Mouse (Mus musculus): ENCODE measurements around the gene Lrriq4. TPM values are rescaled to one million over a fixed set of nuclear protein-coding genes. Genes with fewer than 3 reads are reported as not detected.
"Not testable (repeated sequence)": the region's sequence is repeated elsewhere in the genome, so short reads cannot be mapped to it uniquely, and the experiment has no call there.

Gene Lrriq4
- polyA plus RNA-seq, 1 experiment = 45.3 TPM

DNA sequence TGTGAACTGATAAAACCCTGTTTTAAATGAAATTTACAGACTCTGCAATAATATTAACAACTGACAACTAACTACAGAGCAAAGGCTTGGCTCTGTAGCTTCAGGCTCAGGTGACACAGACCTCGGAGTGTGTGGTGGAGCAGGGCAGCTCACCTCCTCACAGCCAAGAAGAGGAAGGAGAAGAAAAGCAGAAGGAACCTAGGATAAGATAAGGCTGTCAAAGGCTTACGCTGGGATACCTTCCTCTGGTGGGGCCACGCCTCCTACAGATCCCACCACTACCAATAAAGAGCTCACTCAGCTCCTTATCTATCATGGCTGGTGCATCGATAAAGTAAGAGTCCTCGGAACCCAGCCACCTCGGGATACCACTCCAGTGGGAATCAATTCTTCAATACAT lies 38.9 kb downstream of the Lrriq4 start:
- Histone ChIP-seq H3K36me3 (ENCODE audit: control insufficient read depth, insufficient read depth, low read length) (no peaks in the 10 kb centered on the region), H3K27ac (ENCODE audit: control insufficient read depth, insufficient read depth, low read depth, low read length) (no peak overlapping the region), H3K4me1 (ENCODE audit: control insufficient read depth, insufficient read depth, low read length) (no peaks in the 10 kb centered on the region), H3K4me3 (ENCODE audit: control insufficient read depth, low read depth, low read length) (no peak overlapping the region), H3K27me3 (ENCODE audit: control insufficient read depth, insufficient read depth, low read length) (no peaks in the 10 kb centered on the region)
- no peak for TF ChIP-seq CTCF (IDR thresholded peaks at IDR 0.05; ENCODE audit: control insufficient read depth, insufficient read depth, insufficient replicate concordance, low read depth, low read length)
- TF ChIP-seq POLR2A (IDR thresholded peaks at IDR 0.05; ENCODE audit: control insufficient read depth, low read depth, low read length) = no peak

DNA sequence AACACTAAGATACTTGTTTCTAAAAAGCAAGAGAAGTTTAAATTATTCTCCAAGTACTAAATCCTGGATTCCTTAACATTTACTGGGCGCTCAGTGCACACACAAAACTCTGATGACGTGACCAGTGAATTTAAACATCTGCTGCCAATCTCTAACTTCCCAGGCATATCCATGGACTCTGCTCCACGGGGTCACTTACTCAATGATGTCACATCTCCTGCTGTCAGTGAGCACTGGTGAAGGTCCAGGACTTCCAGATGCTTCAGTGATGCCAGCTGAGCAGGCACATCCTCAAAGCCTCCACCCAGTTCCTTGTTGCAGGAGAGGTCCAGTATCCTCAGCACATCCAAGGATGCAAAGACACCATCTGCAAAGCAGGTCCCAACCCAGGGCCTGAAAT lies 42.9 kb downstream of the Lrriq4 start:
- Histone ChIP-seq H3K4me1 (ENCODE audit: control insufficient read depth, insufficient read depth, low read length) (no peaks in the 10 kb centered on the region), H3K27ac (ENCODE audit: control insufficient read depth, insufficient read depth, low read depth, low read length) (no peak overlapping the region), H3K27me3 (ENCODE audit: control insufficient read depth, insufficient read depth, low read length) (no peaks in the 10 kb centered on the region), H3K4me3 (ENCODE audit: control insufficient read depth, low read depth, low read length) (no peak overlapping the region), H3K36me3 (ENCODE audit: control insufficient read depth, insufficient read depth, low read length) (no peaks in the 10 kb centered on the region)
- TF ChIP-seq CTCF (IDR thresholded peaks at IDR 0.05; ENCODE audit: control insufficient read depth, insufficient read depth, insufficient replicate concordance, low read depth, low read length) = no peak
- no peak for TF ChIP-seq POLR2A (IDR thresholded peaks at IDR 0.05; ENCODE audit: control insufficient read depth, low read depth, low read length)

DNA sequence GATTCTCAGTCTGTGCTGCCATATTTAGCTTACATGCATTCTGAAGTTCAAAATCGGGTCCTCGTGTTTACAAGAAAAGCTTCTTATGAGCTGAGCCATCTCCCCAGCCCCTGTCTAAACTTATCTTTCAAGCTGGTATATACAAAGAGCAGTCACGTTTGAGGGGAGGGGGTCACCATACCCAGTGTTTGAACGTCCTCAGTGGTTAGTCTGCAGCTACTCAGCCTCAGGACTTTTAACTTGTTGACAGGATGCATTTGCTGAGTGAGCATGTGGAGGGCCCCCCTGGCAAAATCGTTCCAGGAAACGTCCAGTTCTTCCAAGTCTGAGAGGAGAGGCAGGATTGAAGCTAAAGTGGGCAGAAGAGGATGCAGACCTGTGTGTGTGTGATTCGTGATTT lies 46.7 kb downstream of the Lrriq4 start:
- H3K36me3 ChIP-seq (ENCODE audit: control insufficient read depth, insufficient read depth, low read length) = no peaks in the 10 kb centered on the region
- H3K27ac ChIP-seq (ENCODE audit: control insufficient read depth, insufficient read depth, low read depth, low read length) = no peak overlapping the region
- H3K4me1 ChIP-seq (ENCODE audit: control insufficient read depth, insufficient read depth, low read length) = no peaks in the 10 kb centered on the region
- H3K27me3 ChIP-seq (ENCODE audit: control insufficient read depth, insufficient read depth, low read length) = no peaks in the 10 kb centered on the region
- TF ChIP-seq CTCF (IDR thresholded peaks at IDR 0.05; ENCODE audit: control insufficient read depth, insufficient read depth, insufficient replicate concordance, low read depth, low read length) (no peak), POLR2A (IDR thresholded peaks at IDR 0.05; ENCODE audit: control insufficient read depth, low read depth, low read length) (no peak)
- no peak overlapping the region for H3K4me3 ChIP-seq (ENCODE audit: control insufficient read depth, low read depth, low read length)

DNA sequence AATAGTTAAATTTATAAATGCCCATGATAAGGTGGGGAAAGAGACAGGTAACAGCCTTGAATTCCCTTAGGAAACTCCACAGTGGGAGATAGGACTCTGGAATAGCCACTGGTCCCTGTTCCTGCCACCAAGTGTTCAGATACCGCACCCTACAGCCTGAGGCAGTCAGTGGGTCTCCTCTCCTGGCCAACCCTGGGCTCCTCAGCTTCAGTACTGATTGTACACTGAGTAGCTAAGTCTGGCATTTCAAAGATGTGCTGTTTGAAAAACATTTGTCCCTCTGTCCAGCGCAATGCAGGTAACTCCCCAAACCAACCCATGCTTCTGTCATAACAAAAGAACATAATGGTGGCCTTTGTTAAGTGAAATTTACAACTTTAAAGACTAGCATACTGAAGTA lies 51.4 kb downstream of the Lrriq4 start:
- Histone ChIP-seq H3K27ac (ENCODE audit: control insufficient read depth, insufficient read depth, low read depth, low read length) (no peak overlapping the region), H3K27me3 (ENCODE audit: control insufficient read depth, insufficient read depth, low read length) (no peaks in the 10 kb centered on the region), H3K36me3 (ENCODE audit: control insufficient read depth, insufficient read depth, low read length) (no peaks in the 10 kb centered on the region), H3K4me1 (ENCODE audit: control insufficient read depth, insufficient read depth, low read length) (no peaks in the 10 kb centered on the region), H3K4me3 (ENCODE audit: control insufficient read depth, low read depth, low read length) (no peak overlapping the region)
- TF ChIP-seq CTCF (IDR thresholded peaks at IDR 0.05; ENCODE audit: control insufficient read depth, insufficient read depth, insufficient replicate concordance, low read depth, low read length) (no peak), POLR2A (IDR thresholded peaks at IDR 0.05; ENCODE audit: control insufficient read depth, low read depth, low read length) (no peak)

DNA sequence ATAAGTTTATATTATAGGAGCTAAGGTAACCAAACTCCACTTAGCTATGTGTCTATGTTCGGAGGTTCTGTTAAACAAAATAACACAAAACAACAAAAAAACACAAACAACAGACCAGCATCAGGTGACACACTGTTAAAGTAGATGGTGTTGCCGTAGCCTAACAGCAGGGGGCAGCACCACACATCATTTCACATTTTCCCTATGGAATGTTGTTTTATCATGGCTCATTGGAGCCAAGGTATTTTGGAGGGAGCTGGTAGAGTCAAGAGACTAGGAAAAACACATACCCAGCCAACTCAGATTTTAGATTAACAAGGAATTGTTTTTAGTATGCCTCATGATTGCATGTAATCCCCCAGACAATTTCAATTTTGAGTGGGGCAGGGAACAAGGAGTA lies 52.0 kb downstream of the Lrriq4 start:
- Histone ChIP-seq H3K27me3 (ENCODE audit: control insufficient read depth, insufficient read depth, low read length) (no peaks in the 10 kb centered on the region), H3K36me3 (ENCODE audit: control insufficient read depth, insufficient read depth, low read length) (no peaks in the 10 kb centered on the region), H3K4me1 (ENCODE audit: control insufficient read depth, insufficient read depth, low read length) (no peaks in the 10 kb centered on the region), H3K27ac (ENCODE audit: control insufficient read depth, insufficient read depth, low read depth, low read length) (no peak overlapping the region), H3K4me3 (ENCODE audit: control insufficient read depth, low read depth, low read length) (no peak overlapping the region)
- TF ChIP-seq CTCF (IDR thresholded peaks at IDR 0.05; ENCODE audit: control insufficient read depth, insufficient read depth, insufficient replicate concordance, low read depth, low read length) (peak; percentile 29; the same call in 1 of the 2 replicates), POLR2A (IDR thresholded peaks at IDR 0.05; ENCODE audit: control insufficient read depth, low read depth, low read length) (no peak)

DNA sequence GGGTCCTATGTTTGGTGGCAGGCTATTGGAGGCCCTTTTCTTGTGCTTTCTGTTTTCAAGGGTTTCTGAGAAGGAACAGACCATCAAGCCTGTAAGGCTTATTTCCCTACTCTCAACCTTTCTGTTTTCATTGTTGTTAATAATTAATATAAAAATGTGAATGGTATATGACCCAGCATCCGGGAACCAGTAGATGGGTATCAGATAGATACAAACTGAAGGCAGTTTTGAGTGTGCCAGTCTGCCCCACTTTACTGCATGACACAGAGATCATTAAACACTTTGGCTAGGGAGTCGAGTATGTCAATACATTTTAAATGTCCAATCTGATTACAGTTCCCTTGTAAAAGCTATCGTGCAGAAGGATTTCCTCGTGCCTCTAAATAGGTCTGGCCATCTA lies 53.6 kb downstream of the Lrriq4 start:
- TF ChIP-seq CTCF (IDR thresholded peaks at IDR 0.05; ENCODE audit: control insufficient read depth, insufficient read depth, insufficient replicate concordance, low read depth, low read length) (no peak), POLR2A (IDR thresholded peaks at IDR 0.05; ENCODE audit: control insufficient read depth, low read depth, low read length) (no peak)
- no peak overlapping the region for H3K4me3 ChIP-seq (ENCODE audit: control insufficient read depth, low read depth, low read length)
- no peak overlapping the region for H3K27ac ChIP-seq (ENCODE audit: control insufficient read depth, insufficient read depth, low read depth, low read length)
- no peaks in the 10 kb centered on the region for H3K36me3 ChIP-seq (ENCODE audit: control insufficient read depth, insufficient read depth, low read length)
- H3K4me1 ChIP-seq (ENCODE audit: control insufficient read depth, insufficient read depth, low read length) = peaks cover 2% of the 10 kb centered on the region; the same call in 1 of the 2 replicates
- H3K27me3 ChIP-seq (ENCODE audit: control insufficient read depth, insufficient read depth, low read length) = no peaks in the 10 kb centered on the region

DNA sequence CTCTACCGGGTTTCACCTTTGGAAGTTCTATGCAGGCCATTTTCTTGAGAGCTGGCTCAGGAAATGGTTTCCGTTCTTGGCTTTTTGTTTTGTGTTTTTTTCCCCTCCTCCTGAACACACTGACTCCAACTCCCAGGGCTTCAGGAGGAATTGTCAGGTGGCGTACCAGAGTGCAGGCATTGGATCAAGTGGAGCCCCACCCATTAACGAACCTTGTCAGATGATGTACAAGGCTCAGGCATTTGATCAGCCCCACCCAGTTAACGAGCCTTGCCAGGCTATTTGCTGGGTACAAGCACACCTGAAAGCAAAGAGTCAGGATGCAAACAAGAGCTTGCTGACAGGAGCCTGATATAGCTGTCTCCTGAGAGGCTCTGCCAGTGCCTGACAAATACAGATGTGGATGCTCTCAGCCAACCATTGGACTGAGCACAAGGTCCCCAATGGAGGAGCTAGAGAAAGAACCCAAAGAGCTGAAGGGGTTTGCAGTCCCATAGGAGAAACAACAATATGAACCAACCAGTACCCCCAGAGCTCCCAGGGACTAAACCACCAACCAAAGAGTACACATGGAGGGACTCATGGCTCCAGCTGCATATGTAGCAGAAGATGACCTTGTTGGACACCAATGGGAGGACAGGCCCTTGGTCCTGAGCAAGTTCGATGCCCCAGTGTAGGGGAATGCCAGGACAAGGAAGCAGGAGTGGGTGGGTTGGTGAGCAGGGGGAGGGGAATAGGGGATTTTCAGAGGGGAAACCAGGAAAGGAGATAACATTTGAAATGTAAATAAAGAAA lies 55.6 kb downstream of the Lrriq4 start, which contains the start of gene Lrrc31:
Gene Lrrc31, minus strand, starts transcription at position 133 of the 795 bp plus-strand sequence.
- not testable (repeated sequence) for H3K27ac ChIP-seq (ENCODE audit: control insufficient read depth, insufficient read depth, low read depth, low read length); H3K4me1 ChIP-seq (ENCODE audit: control insufficient read depth, insufficient read depth, low read length); H3K4me3 ChIP-seq (ENCODE audit: control insufficient read depth, low read depth, low read length)

More for the DNA sequence above, 55.6 kb downstream of the Lrriq4 start, which contains the start of gene Lrrc31:
- not testable (repeated sequence) for H3K36me3 ChIP-seq (ENCODE audit: control insufficient read depth, insufficient read depth, low read length); H3K27me3 ChIP-seq (ENCODE audit: control insufficient read depth, insufficient read depth, low read length)
